19 mouse cellular contexts compared by ENCODE assay signal in the genomic region with DNA sequence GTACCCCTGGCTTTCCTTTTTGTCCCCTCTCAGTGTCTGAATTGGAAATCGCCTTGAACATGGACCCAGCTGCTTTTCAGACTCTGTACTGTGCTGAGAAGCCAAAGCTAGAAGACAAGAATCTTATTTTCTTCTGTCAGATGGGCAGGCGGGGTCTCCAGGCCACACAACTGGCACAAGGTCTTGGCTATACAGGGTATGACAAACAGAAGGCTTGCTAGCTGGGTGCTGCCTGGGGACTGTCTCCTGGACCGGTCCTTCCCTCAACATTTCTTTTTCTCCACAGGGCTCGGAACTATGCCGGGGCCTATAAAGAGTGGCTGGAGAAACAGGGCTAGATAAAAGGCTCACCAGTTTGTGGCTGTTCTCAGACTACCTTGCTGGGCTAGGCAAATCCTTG. TPM values are rescaled to one million over a fixed set of nuclear protein-coding genes. Genes with fewer than 3 reads are reported as not detected.
DNase-seq lines count a peak whose midpoint lies in the region; ATAC-seq and TF ChIP-seq lines count a peak whose summit lies in the region.
"Had no signal": no experiment of that assay in that cellular context is flagged by ENCODE, and none has a peak within 500 bp of the region (broad histone marks: within the 10 kb centered on the region; RNA-seq: fewer than 3 reads in every experiment).

No protein-coding gene starts in this region.

- no peak overlapping the region for H3K4me2 ChIP-seq in forebrain, postnatal 0 days (ENCODE audit: low read depth)
- H3K4me2 ChIP-seq in forebrain, embryonic 16.5 days (ENCODE audit: low read length) = no peak overlapping the region
- no peak overlapping the region for H3K4me2 ChIP-seq in neural tube, embryonic 13.5 days
- no peak overlapping the region for H3K4me2 ChIP-seq in midbrain, embryonic 11.5 days

- no peak for DNase-seq in forebrain, postnatal 0 days
- no peak for DNase-seq in neural tube, embryonic 10.5 days (ENCODE audit: extremely low spot score, low spot score)
- DNase-seq in midbrain, embryonic 11.5 days (ENCODE audit: low spot score, missing footprints) = no peak
- DNase-seq in adrenal gland, postnatal 10 days = no peak
- DNase-seq: adrenal gland, postnatal 36 days; B cell, adult 2 months; cerebellum, adult 9-11 months; kidney, adult 2 months; kidney, postnatal 4 days; liver; lung, postnatal 10 days; right cerebral cortex, adult 18-20 months; thymus, postnatal 36 days had no signal

- WGBS in forebrain, postnatal 0 days = 67% methylated on average over 5 of the region's 5 CpGs
- 78% methylated on average over 5 of the region's 5 CpGs for WGBS in forebrain, embryonic 16.5 days
- 77% methylated on average over 5 of the region's 5 CpGs for WGBS in neural tube, embryonic 13.5 days
- WGBS in midbrain, embryonic 11.5 days = 76% methylated on average over 5 of the region's 5 CpGs

- H3K4me3 ChIP-seq in forebrain, postnatal 0 days (ENCODE audit: low read depth, low read length) = no peak overlapping the region
- no peak overlapping the region for H3K4me3 ChIP-seq in forebrain, embryonic 16.5 days (replicated peaks; ENCODE audit: low read length)
- H3K4me3 ChIP-seq in neural tube, embryonic 13.5 days = no peak overlapping the region
- H3K4me3 ChIP-seq in midbrain, embryonic 11.5 days (ENCODE audit: low read depth, low read length) = no peak overlapping the region
- H3K4me3 ChIP-seq: erythroblast, embryonic 14.5 days had no signal

- no peak for TF ChIP-seq CTCF in forebrain, postnatal 0 days (IDR thresholded peaks at IDR 0.05; ENCODE audit: low read depth)

- H3K27me3 ChIP-seq in forebrain, postnatal 0 days (ENCODE audit: insufficient read depth, low read length) = no peaks in the 10 kb centered on the region
- H3K27me3 ChIP-seq in forebrain, embryonic 16.5 days (replicated peaks; ENCODE audit: control insufficient read depth, insufficient read depth, low read length) = no peaks in the 10 kb centered on the region
- H3K27me3 ChIP-seq in neural tube, embryonic 13.5 days = no peaks in the 10 kb centered on the region
- no peaks in the 10 kb centered on the region for H3K27me3 ChIP-seq in midbrain, embryonic 11.5 days (ENCODE audit: control insufficient read depth, insufficient read depth, low read length)

- no peak overlapping the region for H3K9ac ChIP-seq in forebrain, postnatal 0 days
- no peak overlapping the region for H3K9ac ChIP-seq in forebrain, embryonic 16.5 days (replicated peaks; ENCODE audit: low read depth, low read length)
- no peak overlapping the region for H3K9ac ChIP-seq in neural tube, embryonic 13.5 days
- no peak overlapping the region for H3K9ac ChIP-seq in midbrain, embryonic 11.5 days (ENCODE audit: low read length)

- H3K4me1 ChIP-seq in forebrain, postnatal 0 days (ENCODE audit: insufficient read depth) = no peaks in the 10 kb centered on the region
- H3K4me1 ChIP-seq in forebrain, embryonic 16.5 days (replicated peaks; ENCODE audit: control insufficient read depth, insufficient read depth, low read length) = no peaks in the 10 kb centered on the region
- peaks cover 5% of the 10 kb centered on the region; the same call in 1 of the 2 replicates for H3K4me1 ChIP-seq in neural tube, embryonic 13.5 days (replicated peaks)
- H3K4me1 ChIP-seq in midbrain, embryonic 11.5 days (ENCODE audit: control insufficient read depth, insufficient read depth, low read length) = no peaks in the 10 kb centered on the region

- ATAC-seq in forebrain, postnatal 0 days = peak; percentile 37
- ATAC-seq in forebrain, embryonic 16.5 days = no peak
- ATAC-seq in neural tube, embryonic 13.5 days (ENCODE audit: low read depth) = peak; percentile 28; the same call in 1 of the 2 replicates
- no peak; the same call in 1 of the 2 replicates for ATAC-seq in midbrain, embryonic 11.5 days (ENCODE audit: low FRiP score)
- ATAC-seq in activated CD4-positive, CD25-positive, alpha-beta regulatory T cell, adult 4 months = no peak
- no peak for ATAC-seq in erythroblast, adult 5-6 weeks (replicated peaks; ENCODE audit: low FRiP score, poor library complexity, severe bottlenecking)

- no peaks in the 10 kb centered on the region for H3K9me3 ChIP-seq in forebrain, postnatal 0 days (ENCODE audit: low read length)
- H3K9me3 ChIP-seq in forebrain, embryonic 16.5 days (ENCODE audit: control insufficient read depth, low read length) = no peaks in the 10 kb centered on the region
- no peaks in the 10 kb centered on the region for H3K9me3 ChIP-seq in neural tube, embryonic 13.5 days
- no peaks in the 10 kb centered on the region for H3K9me3 ChIP-seq in midbrain, embryonic 11.5 days (ENCODE audit: control insufficient read depth, low read length)
- H3K9me3 ChIP-seq: G1E had no signal

- peaks cover 62% of the 10 kb centered on the region for H3K36me3 ChIP-seq in forebrain, postnatal 0 days (ENCODE audit: insufficient read depth)
- peaks cover 26% of the 10 kb centered on the region for H3K36me3 ChIP-seq in forebrain, embryonic 16.5 days (ENCODE audit: control insufficient read depth, insufficient read depth)
- peaks cover 65% of the 10 kb centered on the region for H3K36me3 ChIP-seq in neural tube, embryonic 13.5 days
- H3K36me3 ChIP-seq in midbrain, embryonic 11.5 days (ENCODE audit: control insufficient read depth, insufficient read depth, low read length) = peaks cover 26% of the 10 kb centered on the region

- H3K27ac ChIP-seq in forebrain, postnatal 0 days (ENCODE audit: low read depth, low read length) = no peak overlapping the region
- no peak overlapping the region for H3K27ac ChIP-seq in forebrain, embryonic 16.5 days (ENCODE audit: low read length)
- peak overlapping the region; percentile 57 for H3K27ac ChIP-seq in neural tube, embryonic 13.5 days (replicated peaks)
- 0 out of 2 replicates have a peak overlapping the region, but pooled peaks have one; percentile 15 for H3K27ac ChIP-seq in midbrain, embryonic 11.5 days (ENCODE audit: low read depth, low read length)

RNA-seq across cellular contexts. Expression of gene Tstd1, which starts 1.2 kb away (rescaled TPM):
- total RNA-seq in forebrain, postnatal 0 days (2014; rRNA removed) = 1.3 and 2.0 TPM in 2 replicates
- 1.9 and 3.1 TPM in 2 replicates for polyA plus RNA-seq in forebrain, postnatal 0 days (2015; fragmentation: Nextera tagmentation; extraction: Ambion mirVana)
- 10.1 and 11.4 TPM in 2 replicates for polyA plus RNA-seq in forebrain, embryonic 16.5 days (2015; fragmentation: Nextera tagmentation; extraction: Ambion mirVana)
- 7.8 and 8.5 TPM in 2 replicates for polyA plus RNA-seq in neural tube, embryonic 13.5 days (2015; fragmentation: Nextera tagmentation; extraction: Ambion mirVana)
- polyA plus RNA-seq in midbrain, embryonic 11.5 days (2014; fragmentation: Nextera tagmentation; extraction: Ambion mirVana) = 2.1 and 4.0 TPM in 2 replicates
- polyA plus RNA-seq in activated CD4-positive, CD25-positive, alpha-beta regulatory T cell, adult 4 months (2017; shearing (Covaris generic)) = 1 to 10 TPM; 5.9 to 10.0 TPM
- total RNA-seq in adrenal gland, postnatal 10 days (2021) = 10 to 100 TPM; 16.6 to 36.1 TPM
- total RNA-seq in erythroblast, adult 5-6 weeks (2015; ENCODE audit: low replicate concordance) = not detected in 2 replicates
- not detected in 2 replicates for total RNA-seq in erythroblast, adult 5-6 weeks (2017; ENCODE audit: low replicate concordance)
- polyA plus RNA-seq: erythroblast, embryonic 14.5 days had no signal

RNA-seq across cellular contexts. Expression of gene Usf1, which starts 8.8 kb away (rescaled TPM):
- 168 and 183 TPM in 2 replicates for total RNA-seq in forebrain, postnatal 0 days (2014; rRNA removed)
- polyA plus RNA-seq in forebrain, postnatal 0 days (2015; fragmentation: Nextera tagmentation; extraction: Ambion mirVana) = 198 and 200 TPM in 2 replicates
- polyA plus RNA-seq in forebrain, embryonic 16.5 days (2015; fragmentation: Nextera tagmentation; extraction: Ambion mirVana) = 207 and 226 TPM in 2 replicates
- 183 and 188 TPM in 2 replicates for polyA plus RNA-seq in neural tube, embryonic 13.5 days (2015; fragmentation: Nextera tagmentation; extraction: Ambion mirVana)
- polyA plus RNA-seq in midbrain, embryonic 11.5 days (2014; fragmentation: Nextera tagmentation; extraction: Ambion mirVana) = 152 and 154 TPM in 2 replicates
- polyA plus RNA-seq in activated CD4-positive, CD25-positive, alpha-beta regulatory T cell, adult 4 months (2017; shearing (Covaris generic)) = 10 to 100 TPM; 41.0 to 43.1 TPM
- total RNA-seq in adrenal gland, postnatal 10 days (2021) = 10 to 100 TPM; 53.5 to 67.7 TPM
- 2.7 and 12.7 TPM in 2 replicates for total RNA-seq in erythroblast, adult 5-6 weeks (2015; ENCODE audit: low replicate concordance)
- total RNA-seq in erythroblast, adult 5-6 weeks (2017; ENCODE audit: low replicate concordance) = 9.1 and 23.1 TPM in 2 replicates

RNA-seq across cellular contexts. Expression of gene F11r, which starts 17.4 kb away (rescaled TPM):
- total RNA-seq in forebrain, postnatal 0 days (2014; rRNA removed) = 3.6 and 6.2 TPM in 2 replicates
- 4.6 and 7.8 TPM in 2 replicates for polyA plus RNA-seq in forebrain, postnatal 0 days (2015; fragmentation: Nextera tagmentation; extraction: Ambion mirVana)
- polyA plus RNA-seq in forebrain, embryonic 16.5 days (2015; fragmentation: Nextera tagmentation; extraction: Ambion mirVana) = 7.8 and 10.2 TPM in 2 replicates
- polyA plus RNA-seq in neural tube, embryonic 13.5 days (2015; fragmentation: Nextera tagmentation; extraction: Ambion mirVana) = 14.7 and 15.1 TPM in 2 replicates
- 9.9 and 13.1 TPM in 2 replicates for polyA plus RNA-seq in midbrain, embryonic 11.5 days (2014; fragmentation: Nextera tagmentation; extraction: Ambion mirVana)
- under 1 TPM in 1 of 2 experiments, not detected in 1; 0.18 TPM for polyA plus RNA-seq in activated CD4-positive, CD25-positive, alpha-beta regulatory T cell, adult 4 months (2017; shearing (Covaris generic))
- 10 to 100 TPM; 64.9 to 66.2 TPM for total RNA-seq in adrenal gland, postnatal 10 days (2021)
- total RNA-seq in erythroblast, adult 5-6 weeks (2015; ENCODE audit: low replicate concordance) = not detected in 2 replicates
- 0.42 TPM in 1 of 2 replicates, not detected in the other for total RNA-seq in erythroblast, adult 5-6 weeks (2017; ENCODE audit: low replicate concordance)
- polyA plus RNA-seq: erythroblast, embryonic 14.5 days; G1E had no signal

RNA-seq across cellular contexts. Expression of gene Arhgap30, which starts 31.2 kb away (rescaled TPM):
- 0.69 and 0.81 TPM in 2 replicates for total RNA-seq in forebrain, postnatal 0 days (2014; rRNA removed)
- polyA plus RNA-seq in forebrain, postnatal 0 days (2015; fragmentation: Nextera tagmentation; extraction: Ambion mirVana) = 0.53 and 0.65 TPM in 2 replicates
- 0.48 and 0.81 TPM in 2 replicates for polyA plus RNA-seq in forebrain, embryonic 16.5 days (2015; fragmentation: Nextera tagmentation; extraction: Ambion mirVana)
- 1.2 TPM in 2 replicates for polyA plus RNA-seq in neural tube, embryonic 13.5 days (2015; fragmentation: Nextera tagmentation; extraction: Ambion mirVana)
- 0.38 and 0.57 TPM in 2 replicates for polyA plus RNA-seq in midbrain, embryonic 11.5 days (2014; fragmentation: Nextera tagmentation; extraction: Ambion mirVana)
- 10 to 100 TPM; 71.7 to 78.8 TPM for polyA plus RNA-seq in activated CD4-positive, CD25-positive, alpha-beta regulatory T cell, adult 4 months (2017; shearing (Covaris generic))
- total RNA-seq in adrenal gland, postnatal 10 days (2021) = 1 to 10 TPM; 5.1 to 6.1 TPM
- 20.1 and 21.1 TPM in 2 replicates for total RNA-seq in erythroblast, adult 5-6 weeks (2015; ENCODE audit: low replicate concordance)
- 25.9 and 26.9 TPM in 2 replicates for total RNA-seq in erythroblast, adult 5-6 weeks (2017; ENCODE audit: low replicate concordance)

RNA-seq across cellular contexts. Expression of gene Nectin4, which starts 50.0 kb away (rescaled TPM):
- total RNA-seq in forebrain, postnatal 0 days (2014; rRNA removed) = 1.0 and 2.0 TPM in 2 replicates
- polyA plus RNA-seq in forebrain, postnatal 0 days (2015; fragmentation: Nextera tagmentation; extraction: Ambion mirVana) = 1.3 and 1.8 TPM in 2 replicates
- polyA plus RNA-seq in forebrain, embryonic 16.5 days (2015; fragmentation: Nextera tagmentation; extraction: Ambion mirVana) = 0.67 and 1.1 TPM in 2 replicates
- polyA plus RNA-seq in neural tube, embryonic 13.5 days (2015; fragmentation: Nextera tagmentation; extraction: Ambion mirVana) = 2.1 TPM in 2 replicates
- 0.49 and 0.65 TPM in 2 replicates for polyA plus RNA-seq in midbrain, embryonic 11.5 days (2014; fragmentation: Nextera tagmentation; extraction: Ambion mirVana)
- under 1 TPM in 1 of 2 experiments, not detected in 1; 0.09 TPM for polyA plus RNA-seq in activated CD4-positive, CD25-positive, alpha-beta regulatory T cell, adult 4 months (2017; shearing (Covaris generic))
- under 1 TPM; 0.12 to 0.21 TPM for total RNA-seq in adrenal gland, postnatal 10 days (2021)
- not detected in 2 replicates for total RNA-seq in erythroblast, adult 5-6 weeks (2015; ENCODE audit: low replicate concordance)
- 0.68 TPM in 1 of 2 replicates, not detected in the other for total RNA-seq in erythroblast, adult 5-6 weeks (2017; ENCODE audit: low replicate concordance)
- total RNA-seq: G1E had no signal
- polyA plus RNA-seq: erythroblast, embryonic 14.5 days had no signal

Comparison
In these comparisons a context has a peak if more than half of its experiments do, and no peak if none do; other contexts are left out.
1. ATAC-seq: peak in forebrain, postnatal 0 days (single experiment) and neural tube, embryonic 13.5 days (single experiment); none in forebrain, embryonic 16.5 days (single experiment), midbrain, embryonic 11.5 days (single experiment), activated CD4-positive, CD25-positive, alpha-beta regulatory T cell, adult 4 months (single experiment) and erythroblast, adult 5-6 weeks (single experiment).
2. H3K27ac ChIP-seq: peak in neural tube, embryonic 13.5 days (single experiment) and midbrain, embryonic 11.5 days (single experiment); none in forebrain, postnatal 0 days (single experiment) and forebrain, embryonic 16.5 days (single experiment).